Mouse (Mus musculus) CH12.LX (cell line): ENCODE data around the gene Ager. TPM values are rescaled to one million over a fixed set of nuclear protein-coding genes. Genes with fewer than 3 reads are reported as not detected.

Source experiments
- DNase-seq: peaks from one replicate; pipeline ENCODE4 v3.0.0-alpha.2; 2013; ENCODE audit errors: extremely low read depth
- H3K27ac ChIP-seq: 2 replicates; pipeline ENCODE4 v1.5.1; 2012; ENCODE audit warnings: low read depth, mild to moderate bottlenecking, control low read depth, moderate library complexity; ENCODE audit not compliant: insufficient read depth
- H3K27me3 ChIP-seq: replicated peaks from 2 replicates; pipeline ENCODE3; 2012; ENCODE audit warnings: inconsistent platforms
- H3K36me3 ChIP-seq, 2 experiments: replicated peaks in 1 of 2; 2 replicates each; pipeline versions ENCODE3 to v1.6.1; 2012; ENCODE audit warnings: inconsistent platforms in 1 of 2, low read length in 1 of 2, mild to moderate bottlenecking in 1 of 2, mixed read lengths in 1 of 2, moderate library complexity in 1 of 2; ENCODE audit not compliant: control insufficient read depth in 1 of 2, insufficient read depth in 1 of 2
- H3K4me1 ChIP-seq, 2 experiments: 2 replicates each; pipeline ENCODE4 v1.6.1; 2012; ENCODE audit warnings: inconsistent platforms in 1 of 2, moderate library complexity in 1 of 2; ENCODE audit not compliant: insufficient read depth in 2 of 2, control insufficient read depth in 1 of 2
- H3K4me2 ChIP-seq: 2 replicates; pipeline ENCODE4 v1.6.1; 2012; ENCODE audit warnings: low read depth, mild to moderate bottlenecking, control low read depth; ENCODE audit not compliant: poor library complexity, insufficient read depth, severe bottlenecking
- H3K4me3 ChIP-seq, 3 experiments: fragments of 150-350 bp in 1 of 3; sonication (generic) in 1 of 3; replicated peaks in 1 of 3; 2 replicates each; pipeline versions ENCODE3 to v1.5.1; 2011 to 2012; ENCODE audit warnings: low read depth in 2 of 3, low read length in 2 of 3, mild to moderate bottlenecking in 2 of 3, moderate library complexity in 2 of 3, control low read depth in 1 of 3, improper control_type of control experiment in 1 of 3, inconsistent platforms in 1 of 3, mixed read lengths in 1 of 3; ENCODE audit not compliant: poor library complexity in 1 of 3
- H3K79me2 ChIP-seq: replicated peaks from 2 replicates; pipeline ENCODE4 v1.6.1; 2012; ENCODE audit warnings: mild to moderate bottlenecking, moderate library complexity; ENCODE audit not compliant: control insufficient read depth, poor library complexity, insufficient read depth, severe bottlenecking; ENCODE audit errors: extremely low read depth
- H3K9ac ChIP-seq: 2 replicates; pipeline ENCODE4 v1.6.1; 2012; ENCODE audit warnings: low read depth, mild to moderate bottlenecking, control low read depth, moderate library complexity; ENCODE audit not compliant: insufficient read depth
- H3K9me3 ChIP-seq: replicated peaks from 2 replicates; pipeline ENCODE3; 2012; ENCODE audit warnings: low read length, inconsistent platforms, mixed read lengths
- BHLHE40 ChIP-seq: IDR thresholded peaks from 2 replicates; pipeline ENCODE4 v1.6.1; 2011; ENCODE audit warnings: mild to moderate bottlenecking, low read depth, low read length, improper control_type of control experiment
- CHD1 ChIP-seq: IDR thresholded peaks from 2 replicates; pipeline ENCODE4 v1.6.1; 2012; ENCODE audit warnings: low read depth, low read length, improper control_type of control experiment, inconsistent platforms
- ELF1 ChIP-seq: IDR thresholded peaks from 2 replicates; pipeline ENCODE4 v1.6.1; 2014; ENCODE audit warnings: low read depth, mild to moderate bottlenecking, inconsistent platforms, low read length, improper control_type of control experiment
- EP300 ChIP-seq: IDR thresholded peaks from 2 replicates; pipeline ENCODE4 v1.6.1; 2011; ENCODE audit warnings: low read length, improper control_type of control experiment
- ETS1 ChIP-seq: conservative IDR thresholded peaks from 2 replicates; pipeline ENCODE4 v1.6.1; 2012; ENCODE audit warnings: low read depth, mild to moderate bottlenecking, inconsistent platforms, low read length, improper control_type of control experiment, moderate library complexity
- IRF4 ChIP-seq: IDR thresholded peaks from 2 replicates; pipeline ENCODE4 v1.6.1; 2014; ENCODE audit warnings: low read depth, mild to moderate bottlenecking, inconsistent platforms, low read length, improper control_type of control experiment
- JUN ChIP-seq: IDR thresholded peaks from 2 replicates; pipeline ENCODE4 v1.6.1; 2011; ENCODE audit warnings: low read depth, mild to moderate bottlenecking, low read length, improper control_type of control experiment, moderate library complexity; ENCODE audit not compliant: insufficient read depth
- JUND ChIP-seq: conservative IDR thresholded peaks from 2 replicates; pipeline ENCODE4 v1.6.1; 2011; ENCODE audit warnings: low read depth, low read length, improper control_type of control experiment
- MEF2A ChIP-seq: IDR thresholded peaks from 2 replicates; pipeline ENCODE4 v1.6.1; 2014; ENCODE audit warnings: low read depth, mild to moderate bottlenecking, inconsistent platforms, low read length, improper control_type of control experiment, borderline replicate concordance
- MXI1 ChIP-seq: IDR thresholded peaks from 2 replicates; pipeline ENCODE4 v1.6.1; 2011; ENCODE audit warnings: mild to moderate bottlenecking, low read depth, low read length, improper control_type of control experiment
- MYC ChIP-seq: IDR thresholded peaks from 2 replicates; pipeline ENCODE4 v1.6.1; 2011; ENCODE audit warnings: low read depth, mild to moderate bottlenecking, improper control_type of control experiment, low read length
- NRF1 ChIP-seq: IDR thresholded peaks from 2 replicates; pipeline ENCODE4 v1.6.1; 2014; ENCODE audit warnings: low read depth, mild to moderate bottlenecking, inconsistent platforms, low read length, improper control_type of control experiment, moderate library complexity
- POLR2A ChIP-seq: IDR thresholded peaks from 2 replicates; pipeline ENCODE4 v1.6.1; 2011; ENCODE audit warnings: low read depth, mild to moderate bottlenecking, improper control_type of control experiment, low read length
- POLR2AphosphoS2 ChIP-seq: IDR thresholded peaks from 2 replicates; pipeline ENCODE4 v1.6.1; 2011; ENCODE audit warnings: low read depth, low read length, improper control_type of control experiment
- RAD21 ChIP-seq: IDR thresholded peaks from 2 replicates; pipeline ENCODE4 v1.6.1; 2011; ENCODE audit warnings: low read depth, mild to moderate bottlenecking, low read length, improper control_type of control experiment, moderate library complexity
- RCOR1 ChIP-seq: conservative IDR thresholded peaks from 2 replicates; pipeline ENCODE4 v1.6.1; 2012; ENCODE audit warnings: low read depth, mild to moderate bottlenecking, inconsistent platforms, low read length, improper control_type of control experiment
- SMC3 ChIP-seq: IDR thresholded peaks from 2 replicates; pipeline ENCODE4 v1.6.1; 2011; ENCODE audit warnings: low read depth, low read length, improper control_type of control experiment
- TCF12 ChIP-seq: IDR thresholded peaks from 2 replicates; pipeline ENCODE4 v1.6.1; 2014; ENCODE audit warnings: low read depth, mild to moderate bottlenecking, inconsistent platforms, low read length, improper control_type of control experiment
- ZMIZ1 ChIP-seq: IDR thresholded peaks from 2 replicates; pipeline ENCODE4 v1.6.1; 2012; ENCODE audit warnings: low read depth, mild to moderate bottlenecking, inconsistent platforms, low read length, improper control_type of control experiment
- ZNF384 ChIP-seq: IDR thresholded peaks from 2 replicates; pipeline ENCODE4 v1.6.1; 2012; ENCODE audit warnings: low read depth, low read length, improper control_type of control experiment, inconsistent platforms
- dilution Hi-C: fragments of 300-500 bp; cut with MboI; formaldehyde crosslinking; loops from 2 replicates; pipeline ENCODE4 v1.14.3; 2020; ENCODE audit warnings: low sequenced_read_pairs; ENCODE audit not compliant: extremely low pct_unique_long_range_greater_than_20kb, extremely low pct_ligation_motif_present
- in situ Hi-C: fragments of 300-500 bp; cut with MboI; formaldehyde crosslinking; loops from 3 replicates; pipeline ENCODE4 v1.14.3; 2019; ENCODE audit warnings: low sequenced_read_pairs, low pct_ligation_motif_present, low pct_unique_long_range_greater_than_20kb, mixed read lengths
- polyA plus RNA-seq: library from polyadenylated mRNA; unstranded; fragments of >175 nt; gene quantifications from 2 replicates; pipeline ENCODE4 v1.2.1, GENCODE M21; 2012; ENCODE audit warnings: low read depth; ENCODE audit not compliant: insufficient read length
- total RNA-seq, 2 experiments: library from RNA; depleted of rRNA; stranded (reverse); fragments of 300-350 nt in 1 of 2; fragments of >200 nt in 1 of 2; gene quantifications; 2 replicates each; pipeline ENCODE4 v1.2.3; 2012 to 2014

Gene Ager
- total and polyA plus RNA-seq, 3 experiments: 0.55 to 3.5 (median 0.81) TPM

GRCm38 (mm10) chr17:34564796-34565195 is 32.9 kb upstream of the Ager start:
- dilution Hi-C loops: no loop called here
- peaks cover 0 to 9% of the 10 kb centered on the region in 2 experiments; a peak in 2 of 4 replicates for H3K4me1 ChIP-seq
- H3K9me3 ChIP-seq: peaks cover 10% of the 10 kb centered on the region
- TF ChIP-seq ELF1: no peak
- no peak for TF ChIP-seq RCOR1
- no peak for TF ChIP-seq POLR2AphosphoS2
- TF ChIP-seq MXI1: no peak
- no peak for TF ChIP-seq JUND
- TF ChIP-seq ETS1: no peak
- no peak for TF ChIP-seq EP300
- TF ChIP-seq JUN: no peak
- TF ChIP-seq TCF12: no peak
- TF ChIP-seq MYC: no peak
- TF ChIP-seq RAD21: no peak
- TF ChIP-seq SMC3: no peak
- no peak for TF ChIP-seq ZNF384
- no peak for TF ChIP-seq BHLHE40
- TF ChIP-seq CHD1: no peak
- no peak for TF ChIP-seq IRF4
- no peak for TF ChIP-seq NRF1
- no peak for TF ChIP-seq POLR2A
- in situ Hi-C loops: loop anchor here (5.0 kb wide), 1 partner anchor 53 kb away; the partner anchor contains the start of gene Egfl8
- H3K4me2 ChIP-seq: no peak overlapping the region
- no peak for DNase-seq
- no peaks in the 10 kb centered on the region for H3K36me3 ChIP-seq
- no peak overlapping the region for H3K27ac ChIP-seq
- H3K4me3 ChIP-seq: no peak overlapping the region
- no peaks in the 10 kb centered on the region for H3K79me2 ChIP-seq
- H3K9ac ChIP-seq: no peak overlapping the region
- peaks cover 55% of the 10 kb centered on the region for H3K27me3 ChIP-seq

- no peaks in the 10 kb centered on the region for H3K79me2 ChIP-seq
- H3K4me2 ChIP-seq: no peak overlapping the region
- no peaks in the 10 kb centered on the region for H3K36me3 ChIP-seq
- H3K4me3 ChIP-seq: no peak overlapping the region
- no peaks in the 10 kb centered on the region for H3K4me1 ChIP-seq
- no peak for DNase-seq
- peaks cover 63% of the 10 kb centered on the region for H3K27me3 ChIP-seq
- H3K27ac ChIP-seq: no peak overlapping the region
- TF ChIP-seq SMC3: no peak
- TF ChIP-seq MEF2A: no peak
- TF ChIP-seq MXI1: no peak
- no peak for TF ChIP-seq ZMIZ1
- H3K9ac ChIP-seq: no peak overlapping the region
- dilution Hi-C loops: no loop called here
- H3K9me3 ChIP-seq: peaks cover 14% of the 10 kb centered on the region
- in situ Hi-C loops: loop anchor here (5.0 kb wide), 1 partner anchor 50 kb away; the partner anchor contains the start of gene Egfl8
Measured at GRCm38 (mm10) chr17:34567311-34567710, 30.4 kb upstream of the Ager start.
